Mouse (Mus musculus) heart, adult 9 months (tissue): ENCODE results near the gene Atp2c2.

Experiments
- DNase-seq, 2 experiments: peaks; one replicate each; pipeline ENCODE4 v3.0.0; 2022; ENCODE audit warnings: low spot score in 2 of 2

Atp2c2 gene

DNA sequence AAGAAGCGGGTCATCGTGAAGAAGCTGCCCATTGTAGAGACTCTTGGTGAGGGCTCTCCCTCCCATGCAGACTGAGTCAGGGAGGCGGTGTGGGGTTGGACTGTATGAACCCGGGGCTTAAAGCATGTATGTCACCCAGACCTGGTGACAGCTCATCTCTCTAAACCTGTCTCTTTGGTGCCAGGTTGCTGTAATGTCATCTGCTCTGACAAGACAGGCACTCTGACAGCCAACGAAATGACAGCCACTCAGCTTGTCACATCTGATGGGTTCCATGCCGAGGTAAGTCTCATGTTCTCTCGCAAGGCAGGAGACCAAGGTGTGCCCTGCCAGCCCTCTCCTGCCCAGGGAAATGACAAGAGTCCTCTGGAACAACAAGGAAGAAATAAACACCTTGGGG, 42.6 kb downstream of the Atp2c2 start:
- peak; percentile 34 to 52 for DNase-seq

DNA sequence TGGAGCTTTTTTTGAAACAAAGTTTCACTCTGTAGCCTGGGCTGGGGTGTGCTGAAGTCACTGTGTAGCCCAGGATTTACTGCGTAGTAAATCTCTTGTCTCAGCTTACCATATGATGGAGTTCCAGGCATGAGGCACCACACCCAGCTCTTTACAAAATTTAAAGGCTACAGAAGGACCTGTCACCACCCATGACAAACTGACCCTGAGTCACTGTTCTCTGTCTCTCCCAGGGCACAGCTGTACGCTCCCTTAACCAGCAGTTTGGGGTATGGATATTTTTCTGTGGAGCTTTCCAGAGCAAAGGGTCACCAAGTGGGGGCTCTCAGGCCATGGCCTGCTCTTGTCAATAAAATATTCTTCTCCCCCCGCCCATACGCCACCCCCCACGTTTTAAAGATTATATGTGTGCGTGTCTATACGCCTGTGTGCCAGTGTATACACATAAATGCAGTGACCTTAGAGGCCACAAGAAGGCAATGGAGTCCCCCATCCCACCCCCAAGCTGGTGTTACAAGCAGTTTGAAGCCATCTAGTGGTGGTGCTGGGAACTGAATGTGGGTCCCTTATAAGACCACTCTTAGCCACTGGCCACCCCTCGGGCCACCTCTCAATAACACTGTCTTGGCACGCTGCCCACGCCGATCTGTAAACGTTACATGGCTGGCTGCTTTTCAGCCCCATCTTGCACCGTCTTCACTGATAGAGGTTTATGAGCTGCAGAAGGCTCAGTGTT, 43.6 kb downstream of the Atp2c2 start:
- DNase-seq, result peak in 1 of 2 experiments; percentile 17

DNA sequence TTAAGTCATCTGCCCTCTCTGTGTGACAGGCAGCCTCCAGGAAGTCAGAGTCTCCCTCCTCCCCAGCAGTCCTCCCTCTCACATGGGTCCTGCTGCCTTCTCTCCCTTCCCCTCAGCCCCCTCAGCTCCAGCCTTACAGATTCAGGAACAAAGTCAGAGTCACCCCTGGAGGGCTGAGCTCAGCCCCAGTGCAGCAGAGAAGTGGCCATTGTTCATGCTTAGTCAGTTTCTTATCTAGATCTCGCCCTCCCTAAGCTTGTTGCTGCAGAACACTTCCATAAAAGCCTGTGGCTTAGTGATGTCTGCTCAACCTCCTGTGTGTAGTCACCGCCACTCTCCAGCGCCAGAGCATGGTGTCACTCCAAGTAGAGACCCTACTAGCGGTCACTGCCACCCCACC, 44.8 kb downstream of the Atp2c2 start:
- no peak for DNase-seq

DNA sequence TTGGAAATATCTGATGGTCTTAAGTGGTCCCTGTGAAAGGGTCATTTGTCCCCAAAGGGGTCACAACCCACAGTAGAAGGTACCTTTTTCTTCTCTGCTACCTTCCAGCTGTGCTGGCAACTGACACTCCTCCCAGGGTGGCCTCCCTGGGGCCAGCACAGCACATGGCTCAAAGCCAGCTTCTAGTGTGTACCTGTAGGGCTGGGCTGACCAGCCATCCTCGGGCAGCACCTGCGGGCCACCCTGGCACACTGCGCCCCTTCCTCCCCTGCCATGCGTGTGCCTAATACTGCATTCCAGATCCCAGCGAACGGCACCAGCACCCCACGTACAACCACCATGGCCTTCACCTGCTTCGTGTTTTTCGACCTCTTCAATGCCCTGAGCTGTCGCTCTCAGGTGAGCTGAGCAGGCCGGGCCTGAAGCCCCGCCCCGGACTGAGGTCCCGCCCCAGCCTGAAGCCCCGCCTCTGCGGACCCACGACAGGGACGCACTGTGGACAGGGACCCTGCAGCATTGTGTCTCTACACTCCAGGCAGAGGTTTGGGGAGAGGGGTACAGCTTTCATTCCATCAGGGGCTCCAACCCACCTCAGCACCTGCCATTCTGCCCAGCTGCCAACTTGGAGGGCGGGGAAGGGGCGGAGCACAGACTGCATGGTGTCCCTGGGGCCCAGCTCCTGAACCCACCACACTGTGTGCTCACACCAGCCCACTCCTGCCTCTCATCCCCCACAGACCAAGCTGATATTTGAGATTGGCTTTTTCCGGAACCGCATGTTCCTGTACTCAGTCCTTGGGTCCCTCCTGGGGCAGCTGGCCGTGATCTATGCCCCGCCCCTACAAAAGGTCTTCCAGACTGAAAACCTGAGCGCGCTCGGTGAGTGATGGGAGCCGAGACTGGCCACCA, 55.7 kb downstream of the Atp2c2 start:
- no peak for DNase-seq

DNA sequence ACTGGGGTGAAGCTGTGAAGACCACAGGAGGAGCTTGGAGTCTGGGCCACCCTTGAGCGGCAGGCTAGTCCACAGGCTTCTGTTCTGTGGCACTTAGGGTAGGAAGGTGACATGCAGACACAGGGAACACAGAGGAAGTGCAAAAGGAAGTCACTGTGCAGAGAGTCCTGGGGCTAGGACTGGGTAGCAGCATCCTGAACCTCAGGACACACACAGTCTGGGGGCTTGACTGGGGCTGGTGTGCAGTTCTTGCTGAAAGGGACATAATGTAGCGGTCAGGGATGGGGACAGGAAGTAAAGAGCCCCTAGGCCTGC, 56.3 kb downstream of the Atp2c2 start:
- DNase-seq, result no peak

DNA sequence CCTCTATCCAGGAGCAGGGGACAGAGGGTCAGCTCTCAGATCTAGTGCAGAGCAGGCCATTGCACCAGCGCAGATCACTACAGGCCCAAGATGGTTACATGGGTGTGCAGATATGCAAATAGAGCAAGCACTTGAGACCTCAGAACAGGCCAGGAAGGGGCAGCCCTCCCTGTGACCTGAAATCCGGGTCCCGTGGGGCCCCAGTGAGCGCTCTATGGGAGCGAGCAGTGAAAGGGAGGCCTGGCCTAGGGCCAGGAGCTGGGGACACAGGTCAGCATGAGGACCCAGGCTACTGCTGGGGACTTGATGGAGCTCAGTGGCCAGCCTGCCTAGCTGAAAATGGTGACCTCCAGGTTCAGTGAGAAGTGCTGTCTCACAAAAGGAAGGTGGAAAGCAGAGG, 56.7 kb downstream of the Atp2c2 start:
- peak in 1 of 2 experiments; percentile 34 for DNase-seq

DNA sequence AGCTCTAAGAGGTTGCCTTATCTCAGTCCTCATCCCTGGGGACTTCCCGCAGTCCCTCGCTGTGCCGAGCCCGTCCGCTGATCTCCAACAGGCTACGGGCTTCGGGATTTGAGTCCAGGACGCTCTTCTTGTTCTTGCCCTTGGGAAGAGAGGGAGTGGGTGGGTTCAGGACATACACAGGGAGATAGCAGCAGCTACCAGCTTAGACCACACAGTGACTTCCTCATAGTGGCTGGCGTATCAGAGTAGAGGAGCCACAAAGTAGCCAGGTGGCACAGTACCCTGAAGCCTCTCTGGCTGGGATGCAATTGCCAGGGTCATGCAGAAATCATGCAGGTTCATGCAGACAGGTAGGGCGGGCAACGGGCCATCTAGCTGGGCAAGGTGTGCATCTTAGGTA, 61.9 kb downstream of the Atp2c2 start:
- DNase-seq, result no peak

DNA sequence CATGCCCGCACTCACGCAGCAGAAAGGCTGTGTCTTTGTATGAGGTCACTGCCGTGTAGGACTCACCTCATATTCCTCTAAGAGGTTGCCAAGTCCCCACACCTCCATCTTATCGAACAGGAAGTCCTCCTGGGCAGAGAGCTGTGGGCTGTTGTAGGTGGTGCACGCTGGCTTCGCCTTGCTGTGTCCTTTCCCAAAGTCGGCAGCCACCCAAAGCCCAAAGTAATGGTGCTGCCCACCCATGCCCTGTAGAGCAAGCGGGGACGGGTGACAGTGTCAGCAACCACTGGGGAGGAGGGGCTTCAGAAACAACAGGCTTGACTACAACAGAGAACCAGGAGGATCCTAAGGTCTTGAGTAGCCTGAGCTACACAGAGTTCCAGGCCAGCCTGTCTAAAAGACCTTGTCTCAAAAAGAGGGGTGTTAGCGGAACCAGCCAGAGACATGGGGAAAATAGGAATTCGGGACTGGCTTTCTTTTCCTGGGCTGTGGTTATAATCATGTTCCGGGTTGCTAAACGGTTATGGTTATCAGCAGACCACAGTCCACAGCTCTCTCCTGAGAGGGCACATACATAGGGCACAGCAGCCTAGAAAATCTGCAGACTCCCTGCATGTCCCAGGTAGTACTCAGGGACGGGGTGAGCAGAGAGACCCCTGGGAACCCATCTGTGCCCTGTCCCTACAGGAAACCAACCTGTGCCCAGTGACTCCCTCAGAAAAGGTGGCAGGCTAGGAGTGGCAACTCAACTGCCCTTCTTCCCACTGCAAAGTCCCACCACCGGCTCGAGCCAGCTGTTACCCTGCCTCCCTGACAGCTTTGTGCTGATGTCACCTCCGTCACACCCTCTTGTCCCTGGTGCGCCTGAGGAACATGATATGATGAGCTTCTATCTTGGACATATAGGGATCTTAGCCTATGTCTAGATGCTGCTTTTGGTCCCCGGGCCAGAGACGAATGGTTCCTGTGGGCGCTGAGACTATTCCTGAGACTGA, 62.7 kb downstream of the Atp2c2 start:
- DNase-seq, result no peak

DNA sequence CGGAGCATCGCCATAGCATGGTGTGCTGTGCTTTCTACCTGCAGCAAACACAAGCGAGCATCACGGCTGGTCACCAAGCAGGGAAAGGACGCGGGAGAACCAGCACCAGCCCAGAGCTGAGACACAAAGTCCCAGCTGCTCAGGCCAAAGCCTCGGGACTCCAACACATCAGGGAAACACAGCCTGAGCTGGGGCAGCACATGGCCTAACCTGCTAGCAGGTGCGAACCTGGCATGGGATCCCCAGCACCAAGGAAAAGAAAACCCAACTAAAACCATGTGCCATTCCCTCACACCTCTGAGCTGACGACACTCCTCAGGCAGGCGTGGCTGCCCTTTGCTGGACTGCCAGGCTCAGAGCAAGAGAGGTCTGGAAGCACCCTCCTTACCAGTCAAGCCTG, 65.5 kb downstream of the Atp2c2 start:
- DNase-seq, result no peak

DNA sequence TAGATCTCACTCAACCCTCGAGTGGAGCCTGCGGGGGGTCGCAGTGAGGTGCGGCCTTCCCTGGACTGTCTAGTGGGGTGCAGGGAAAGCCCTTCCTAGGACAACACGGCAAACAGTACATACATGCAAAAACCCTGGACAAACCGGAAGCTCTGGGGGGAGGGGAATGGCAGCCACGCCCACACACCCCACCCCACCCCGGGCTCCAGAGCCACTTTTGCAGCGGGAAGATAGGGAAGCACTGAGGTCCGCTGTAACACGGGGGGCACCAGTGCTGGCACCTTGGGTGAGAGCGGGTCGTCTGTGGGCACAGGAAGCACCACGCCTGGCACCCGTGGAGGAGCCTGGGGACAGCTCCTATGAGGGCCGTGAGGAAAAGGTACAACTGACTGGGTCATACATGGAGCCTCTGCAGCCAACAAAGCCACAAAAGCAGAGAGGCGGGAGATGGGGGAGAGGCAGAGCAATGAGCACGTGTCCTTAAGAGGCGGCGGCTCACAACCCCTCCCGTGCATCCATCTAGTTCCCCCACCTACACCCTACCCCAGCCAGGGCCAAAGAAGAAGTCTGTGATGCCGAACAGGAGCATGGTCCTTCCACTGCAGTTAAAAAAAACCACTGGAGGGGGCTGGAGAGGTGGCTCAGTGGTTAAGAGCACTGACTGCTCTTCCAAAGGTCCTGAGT, 66.1 kb downstream of the Atp2c2 start:
- DNase-seq, result no peak

DNA sequence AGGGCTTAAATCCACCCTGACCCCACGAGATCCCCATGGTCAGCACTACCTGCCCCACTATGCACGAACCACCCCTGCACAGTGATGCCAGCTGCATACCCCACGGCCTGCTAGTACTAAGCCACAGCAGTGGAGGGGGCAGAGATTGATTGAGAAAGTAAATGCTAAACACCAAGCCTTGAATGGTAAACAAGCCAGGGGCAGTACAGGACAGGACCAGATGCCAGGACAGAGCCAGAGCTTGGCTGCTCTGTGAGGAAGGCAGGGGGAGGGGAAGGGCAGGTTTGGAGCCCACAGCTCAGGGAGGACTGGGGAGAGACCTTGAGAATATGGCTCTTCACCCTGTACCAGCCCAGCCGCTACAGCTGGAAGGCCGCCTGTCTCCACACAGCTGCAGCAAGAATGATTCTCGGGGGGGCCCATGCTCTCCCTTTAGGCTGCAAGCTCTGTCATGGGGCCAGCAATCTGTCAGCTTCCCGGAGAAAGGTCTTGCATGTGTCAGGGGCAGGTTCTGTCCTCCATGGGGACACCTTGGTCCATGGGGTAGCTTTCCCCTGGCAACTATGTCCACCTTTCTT, 76.9 kb downstream of the Atp2c2 start:
- peak in 1 of 2 experiments; percentile 13 for DNase-seq

DNA sequence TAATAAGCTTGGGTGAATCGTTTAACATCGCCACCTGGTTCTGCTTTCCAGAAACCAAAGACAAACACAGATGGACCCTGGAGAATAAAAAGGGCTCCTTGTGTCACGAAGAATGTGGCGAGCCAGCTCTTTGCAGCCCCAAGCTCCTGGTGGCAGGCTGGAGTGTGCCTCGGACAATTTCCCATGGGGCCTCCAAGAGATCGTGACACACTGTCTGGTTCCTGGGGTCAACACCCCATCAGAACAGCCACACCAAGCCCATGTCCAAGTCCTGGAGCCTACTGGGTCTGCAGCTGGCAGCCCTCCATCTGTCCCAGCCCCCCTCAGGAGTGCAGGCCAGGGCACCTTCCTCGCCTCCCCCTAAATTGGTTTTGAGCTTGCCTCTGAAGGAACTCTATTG, 78.0 kb downstream of the Atp2c2 start:
- peak in 1 of 2 experiments; percentile 21 for DNase-seq

DNA sequence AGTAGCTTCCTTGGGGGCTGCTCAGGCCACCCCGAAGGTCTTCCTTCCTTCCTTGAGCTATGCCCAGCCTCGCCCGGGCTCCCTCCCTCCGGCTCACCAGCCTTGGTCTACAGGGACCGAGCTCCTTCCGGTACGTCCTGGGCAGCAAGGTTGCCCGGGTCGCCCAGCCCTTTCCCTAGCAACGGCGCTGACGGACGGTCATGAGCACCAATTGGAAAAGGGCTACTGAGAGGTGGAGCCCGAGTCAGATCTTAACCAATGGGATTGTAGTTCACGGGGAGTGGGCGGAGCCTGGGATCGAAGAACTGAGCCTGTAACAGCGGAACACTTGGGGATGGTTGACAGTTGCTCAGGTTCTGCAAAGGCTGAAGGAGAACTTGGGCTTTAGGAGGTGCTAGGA, 78.5 kb downstream of the Atp2c2 start, which contains the start of gene Tldc1:
Gene Tldc1 (minus strand): TSS at position 154 of the 400 bp plus-strand sequence.
- DNase-seq, result peak; percentile 100

DNA sequence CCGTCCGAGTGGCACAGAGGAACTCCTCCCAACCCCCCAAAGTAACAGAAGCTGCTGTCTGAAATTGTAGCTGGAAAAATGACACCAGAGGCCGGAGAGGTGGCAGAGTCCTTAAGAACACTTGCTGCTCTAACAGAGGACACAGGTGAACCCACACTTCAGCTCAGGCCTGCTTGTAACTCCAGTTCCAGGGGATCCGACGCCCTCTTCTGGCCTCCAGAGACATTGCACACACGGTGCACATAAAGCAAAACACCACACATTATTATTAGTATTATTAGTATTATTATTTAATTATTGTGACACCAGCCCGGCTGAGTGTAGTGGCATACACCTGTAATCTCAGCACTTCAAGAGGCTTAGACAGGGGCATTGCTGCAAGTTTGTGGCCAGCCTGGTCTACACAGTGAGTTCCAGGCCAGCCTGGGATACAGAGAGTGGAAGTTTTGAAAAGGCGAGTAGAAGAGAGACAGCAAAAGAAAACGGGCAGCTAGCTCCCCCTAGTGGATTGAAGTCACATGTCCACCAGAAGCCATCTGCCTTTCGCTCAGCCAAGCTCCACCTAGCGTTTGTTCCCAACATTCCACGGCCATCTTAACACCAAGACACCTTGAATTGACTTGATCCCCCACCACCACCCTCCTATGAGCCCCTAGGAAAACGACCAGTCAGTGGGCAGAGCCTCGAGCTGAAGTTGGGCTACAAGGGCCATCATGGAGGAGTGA, 79.4 kb downstream of the Atp2c2 start:
- peak; percentile 62 to 84 for DNase-seq

DNA sequence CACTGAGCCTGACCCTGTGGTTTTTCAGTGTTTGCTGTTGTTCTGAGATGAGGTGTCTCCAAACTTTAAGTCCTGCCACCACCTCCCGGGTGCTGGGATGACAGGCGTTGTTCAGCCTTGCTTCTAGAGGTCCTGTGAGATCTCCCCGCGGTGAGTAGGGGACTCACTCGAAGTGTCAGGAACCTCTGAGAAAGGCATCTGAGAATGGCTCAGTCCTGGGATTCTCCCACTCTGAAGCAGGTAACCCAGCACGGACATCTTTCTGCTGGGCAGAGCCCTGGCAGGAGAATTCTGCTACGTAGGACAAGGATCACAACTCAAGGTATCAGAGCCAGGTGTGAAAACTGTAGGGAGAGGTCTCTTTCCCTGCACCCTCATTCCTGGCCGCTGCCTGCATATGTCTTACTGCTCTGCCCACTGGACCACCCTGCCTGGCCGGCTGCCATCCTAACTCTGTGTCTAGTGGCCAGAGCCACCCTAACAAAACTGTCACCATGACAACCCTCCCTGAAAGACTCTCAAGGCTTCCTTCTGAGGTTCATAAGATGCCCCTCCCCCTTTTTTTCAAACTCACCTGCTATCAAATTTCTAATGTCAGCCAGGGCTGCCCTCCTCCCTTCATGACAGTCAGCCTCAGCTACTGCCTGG, 80.7 kb downstream of the Atp2c2 start:
- DNase-seq, result no peak

DNA sequence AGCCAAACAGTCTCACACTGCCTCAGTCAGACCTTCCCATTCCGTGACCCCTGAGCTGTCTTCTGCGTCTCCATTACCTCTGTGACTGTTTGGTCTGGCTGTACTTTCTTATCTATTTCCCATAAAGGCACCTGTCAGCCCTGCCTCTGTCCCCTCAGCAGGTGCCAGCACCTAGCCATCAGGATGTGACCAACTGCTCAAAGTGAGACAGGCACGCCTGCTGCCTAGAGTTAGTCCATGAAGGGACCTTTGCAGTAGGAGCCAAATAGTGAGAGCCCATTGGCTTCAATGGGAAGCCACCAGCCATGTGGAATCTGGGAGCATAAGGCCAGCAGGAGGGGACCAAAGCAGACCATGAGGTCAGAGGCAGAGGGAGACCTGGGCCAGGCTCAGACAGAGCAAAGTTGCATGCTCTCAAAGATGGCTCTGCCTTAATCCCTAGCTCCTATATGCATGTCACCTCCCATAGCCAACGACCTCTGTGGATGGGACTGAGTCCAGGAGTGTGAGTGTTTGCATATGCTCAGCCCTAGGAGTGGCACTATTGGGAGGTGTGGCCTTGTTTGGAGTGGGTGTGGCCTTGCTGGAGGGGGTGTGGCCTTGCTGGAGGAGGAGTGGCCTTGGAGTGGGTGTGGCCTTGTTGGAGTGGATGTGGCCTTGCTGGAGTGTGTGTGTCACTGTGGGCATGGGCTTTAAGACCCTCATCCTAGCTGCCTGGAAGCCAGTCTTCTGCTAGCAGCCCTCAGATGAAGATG, 81.5 kb downstream of the Atp2c2 start:
- DNase-seq, result no peak

DNA sequence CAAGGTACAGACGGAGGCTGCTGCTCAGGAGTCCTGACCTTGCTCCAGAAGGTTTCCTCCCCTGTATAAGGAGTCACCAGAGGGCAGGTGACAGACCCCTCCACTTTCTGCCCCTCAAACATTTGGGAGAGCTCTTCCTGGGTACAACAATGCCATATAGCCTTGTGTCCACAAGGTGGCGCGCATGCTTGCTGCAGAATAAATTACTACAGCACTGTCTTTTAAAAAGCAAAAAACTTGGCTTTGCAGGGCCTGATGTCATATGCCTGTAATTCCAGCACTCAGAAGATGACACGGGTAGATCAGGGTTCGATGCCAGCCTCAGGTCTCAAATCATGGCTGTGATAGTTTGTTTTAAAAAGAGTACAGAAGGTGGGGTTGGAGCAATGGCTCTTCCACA, 82.9 kb downstream of the Atp2c2 start:
- peak; percentile 57 to 66 for DNase-seq

DNA sequence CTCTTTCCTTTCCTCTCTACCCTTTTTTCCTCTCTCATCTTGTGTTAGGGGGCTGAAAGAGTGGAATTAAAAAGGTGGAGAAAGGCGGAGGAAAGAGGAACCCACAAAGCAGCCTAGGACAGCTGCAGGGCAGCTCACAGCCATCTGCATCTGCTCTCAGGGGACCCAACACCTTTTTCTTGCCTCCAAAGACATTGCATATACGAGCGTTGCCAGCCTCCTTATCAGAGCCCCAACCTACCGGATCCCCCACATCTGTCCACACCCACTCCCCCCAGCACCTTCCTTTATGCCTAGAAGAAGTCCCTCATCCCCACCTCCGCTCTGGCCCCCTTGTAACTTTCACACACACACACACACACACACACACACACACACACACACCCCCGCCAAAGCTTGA, 83.8 kb downstream of the Atp2c2 start:
- DNase-seq, result no peak

DNA sequence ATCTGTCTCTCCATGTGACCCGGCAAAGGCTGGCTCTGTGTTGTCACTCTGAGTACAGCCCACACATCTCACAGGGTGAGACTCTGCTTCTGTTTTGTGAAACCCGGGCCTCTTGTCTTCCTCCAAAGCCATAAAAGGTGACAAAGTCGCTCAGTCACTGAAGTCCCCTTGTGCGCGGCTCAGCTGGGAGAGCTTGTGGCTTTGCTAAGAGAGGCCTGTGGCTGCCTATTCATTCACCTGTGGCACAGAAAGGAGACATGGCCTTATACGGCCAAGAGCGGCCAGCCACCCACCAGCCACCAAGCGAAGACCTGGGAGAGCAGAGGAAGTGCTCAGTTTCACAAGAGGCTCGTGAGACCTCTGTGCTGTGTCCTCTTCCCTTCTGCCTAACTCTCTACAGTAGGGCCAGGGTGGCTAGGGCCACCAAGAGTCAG, 84.3 kb downstream of the Atp2c2 start:
- DNase-seq, result no peak
